Mouse (Mus musculus) common myeloid progenitor, adult 5-6 weeks (primary cell): ENCODE measurements around the gene Elf2. TPM values are rescaled to one million over a fixed set of nuclear protein-coding genes. Genes with fewer than 3 reads are reported as not detected.
A peak's percentile ranks its signal among the peaks of the same experiment; 100 is the strongest.

Source experiments
- ATAC-seq: replicated peaks from 2 replicates; pipeline ENCODE4 v1.8.0; 2016; ENCODE audit warnings: low read depth, mild to moderate bottlenecking, moderate TSS enrichment, inconsistent platforms; ENCODE audit not compliant: poor library complexity, severe bottlenecking
- total RNA-seq: library from RNA; stranded (forward); fragments of 200-1000, 187-1606 nt; gene quantifications from 2 replicates; pipeline ENCODE4 v1.2.3, GENCODE M21; 2017

Elf2 gene
- total RNA-seq, result 123 and 129 TPM in 2 replicates

DNA sequence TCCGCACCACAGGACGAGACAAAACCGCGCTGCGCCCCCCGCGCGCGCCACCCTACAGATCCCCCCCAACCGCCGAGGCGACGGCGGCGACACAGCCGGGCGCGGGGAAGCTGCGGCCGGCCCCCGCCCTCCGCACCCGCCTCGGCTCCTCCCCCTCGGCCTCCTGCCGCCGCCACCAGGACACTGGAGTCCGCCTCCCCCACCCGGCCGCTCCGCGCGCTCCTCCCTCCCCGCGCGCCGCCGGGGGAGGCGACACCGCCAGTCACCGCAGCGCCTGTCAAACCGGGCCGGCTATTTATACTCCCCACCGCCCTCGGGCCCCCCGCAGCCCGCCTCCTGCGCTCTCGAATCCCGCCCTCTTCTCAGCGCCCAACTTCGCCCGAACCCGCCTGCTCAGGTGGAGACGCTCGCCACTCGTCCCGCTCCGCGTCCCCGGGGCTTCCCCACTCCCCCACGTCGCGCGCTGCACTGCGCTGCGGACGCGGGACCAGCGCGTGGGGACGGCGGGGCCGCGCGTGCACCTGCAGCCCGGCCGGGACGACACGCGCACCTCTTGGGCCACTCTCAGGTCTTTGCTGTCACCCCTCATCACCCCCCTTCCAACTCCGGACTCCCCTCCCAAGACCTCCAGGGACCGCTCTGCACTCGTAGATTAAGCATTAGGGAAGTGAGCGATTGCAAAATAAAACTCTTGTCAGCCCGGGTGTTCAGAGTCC, at the start of gene Elf2:
Gene Elf2 (minus strand): TSS at position 112 of the 716 bp plus-strand sequence.
- peak; percentile 64 for ATAC-seq

DNA sequence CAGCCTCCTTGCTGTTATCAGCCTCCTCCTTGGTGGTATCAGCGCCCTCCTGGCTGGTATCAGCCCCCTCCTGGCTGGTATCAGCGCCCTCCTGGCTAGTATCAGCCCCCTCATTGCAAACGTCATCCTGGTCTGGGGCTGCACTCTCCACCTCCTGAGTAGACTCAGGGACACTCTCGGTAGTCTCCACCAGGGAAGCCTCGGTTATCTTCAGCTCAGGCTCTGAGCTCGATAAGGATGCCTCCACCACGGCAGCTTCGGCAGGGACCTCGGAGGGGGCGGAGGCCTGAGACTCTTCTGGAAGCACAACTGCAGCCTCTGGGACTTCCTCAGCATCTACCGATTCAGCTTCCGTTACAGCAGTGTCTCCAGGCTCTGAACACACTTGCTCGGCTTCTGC, 48.4 kb upstream of the Elf2 start:
- ATAC-seq, result peak; percentile 95

DNA sequence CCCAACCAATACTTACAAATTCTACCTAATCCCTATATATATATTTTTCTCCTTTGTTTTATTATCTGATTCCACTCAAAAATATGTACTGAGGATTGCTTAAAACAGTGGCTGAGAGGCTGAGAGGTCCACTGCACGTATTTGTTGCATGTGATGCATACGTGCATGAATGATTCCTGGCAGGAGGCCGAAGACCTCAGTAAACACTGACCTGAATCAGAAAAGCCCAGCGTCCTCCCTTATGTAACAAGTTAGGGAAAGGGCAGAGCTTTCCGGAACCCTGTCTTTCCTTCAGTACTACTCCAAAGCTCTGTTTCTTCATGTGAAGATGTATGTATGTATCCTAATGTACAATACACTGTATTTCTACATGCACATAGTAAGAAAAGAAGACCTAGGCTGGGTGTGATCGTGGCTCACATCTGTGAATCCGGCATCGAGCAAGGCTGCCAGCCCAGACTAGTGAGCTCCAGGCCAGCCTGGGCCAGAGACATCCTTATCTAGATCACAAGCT, 47.5 kb upstream of the Elf2 start:
- ATAC-seq, result no peak

DNA sequence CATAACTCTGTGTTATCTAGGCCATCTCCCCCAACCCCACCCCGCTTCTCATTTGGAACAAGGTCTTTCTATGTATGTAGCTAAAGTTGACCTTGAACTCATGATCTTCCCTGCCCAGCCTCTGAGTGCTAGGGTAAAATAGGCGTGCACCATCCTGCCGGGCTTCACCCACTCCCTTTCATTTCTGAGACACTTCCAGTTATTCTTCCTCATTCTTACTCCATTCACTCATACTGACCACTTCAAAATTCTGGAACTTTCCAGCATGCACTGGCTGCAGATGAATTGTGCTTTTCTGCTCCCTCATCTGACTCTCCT, 46.6 kb upstream of the Elf2 start:
- no peak for ATAC-seq

DNA sequence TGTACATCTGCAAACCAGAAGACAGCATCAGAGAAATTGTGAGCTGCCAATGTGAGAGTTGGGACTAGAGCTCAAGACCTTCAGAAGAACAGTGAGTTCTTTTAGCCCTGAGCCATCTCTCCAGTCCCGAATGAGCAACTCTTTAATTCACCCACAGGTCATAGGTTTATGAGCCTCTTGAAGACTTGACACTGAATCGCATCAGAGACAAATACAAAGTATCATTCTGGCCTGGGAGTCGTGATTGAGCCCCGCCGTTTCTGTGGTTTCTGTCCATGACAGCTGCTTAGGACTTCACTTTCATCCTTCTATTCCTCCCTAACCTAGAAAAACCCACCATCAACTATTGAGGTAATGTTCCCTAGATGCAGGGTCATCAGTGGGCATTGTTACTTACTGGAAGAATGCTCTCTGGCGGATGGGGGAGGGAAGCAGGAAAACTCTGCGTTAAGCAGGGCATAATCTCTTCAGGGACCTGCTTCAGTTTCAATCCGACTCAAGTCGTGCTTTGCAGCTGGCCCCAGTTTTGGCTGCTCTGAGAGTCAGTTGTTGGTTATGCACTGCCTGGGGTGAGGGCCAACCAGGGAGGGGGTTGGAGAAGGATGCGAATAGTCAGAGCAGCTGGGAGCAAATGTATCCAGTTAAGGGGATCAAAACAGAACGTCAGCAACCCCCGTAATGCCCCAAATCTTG, 46.1 kb upstream of the Elf2 start:
- no peak for ATAC-seq

DNA sequence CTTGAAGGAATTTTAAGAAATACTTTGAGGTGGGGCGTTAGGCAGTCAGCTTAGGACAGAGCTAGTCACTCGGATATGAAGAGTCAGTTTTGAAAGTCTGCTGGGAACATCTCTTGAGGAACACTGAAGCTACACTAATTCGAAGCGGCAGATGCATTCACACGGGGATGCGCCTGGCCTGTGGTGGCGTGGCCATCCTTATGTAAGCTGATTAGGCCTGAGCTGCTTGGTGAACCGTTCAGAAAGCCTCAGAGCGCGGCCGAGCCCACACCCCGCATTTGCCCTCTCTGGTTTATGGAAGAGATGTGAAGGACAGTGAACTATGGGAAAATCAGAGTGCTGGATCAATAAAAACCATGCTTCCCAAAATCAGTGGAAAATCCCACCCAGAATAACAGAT, 42.9 kb upstream of the Elf2 start:
- no peak for ATAC-seq

DNA sequence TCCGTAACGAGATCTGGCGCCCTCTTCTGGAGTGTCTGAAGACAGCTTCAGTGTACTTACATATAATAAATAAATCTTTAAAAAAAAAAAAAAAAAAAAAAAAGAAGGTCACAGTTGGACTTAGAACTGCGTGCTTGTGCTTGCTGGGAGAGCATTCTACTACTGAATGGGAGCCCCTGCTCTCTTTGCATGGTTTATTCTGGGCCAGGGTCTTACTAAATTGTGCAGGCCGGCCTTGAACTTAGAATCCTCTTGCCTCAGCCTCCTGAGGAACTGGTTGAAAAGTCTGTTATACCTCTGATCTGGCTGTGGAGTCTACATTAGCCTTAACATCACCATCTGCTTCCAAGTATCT, 40.2 kb upstream of the Elf2 start:
- no peak for ATAC-seq

DNA sequence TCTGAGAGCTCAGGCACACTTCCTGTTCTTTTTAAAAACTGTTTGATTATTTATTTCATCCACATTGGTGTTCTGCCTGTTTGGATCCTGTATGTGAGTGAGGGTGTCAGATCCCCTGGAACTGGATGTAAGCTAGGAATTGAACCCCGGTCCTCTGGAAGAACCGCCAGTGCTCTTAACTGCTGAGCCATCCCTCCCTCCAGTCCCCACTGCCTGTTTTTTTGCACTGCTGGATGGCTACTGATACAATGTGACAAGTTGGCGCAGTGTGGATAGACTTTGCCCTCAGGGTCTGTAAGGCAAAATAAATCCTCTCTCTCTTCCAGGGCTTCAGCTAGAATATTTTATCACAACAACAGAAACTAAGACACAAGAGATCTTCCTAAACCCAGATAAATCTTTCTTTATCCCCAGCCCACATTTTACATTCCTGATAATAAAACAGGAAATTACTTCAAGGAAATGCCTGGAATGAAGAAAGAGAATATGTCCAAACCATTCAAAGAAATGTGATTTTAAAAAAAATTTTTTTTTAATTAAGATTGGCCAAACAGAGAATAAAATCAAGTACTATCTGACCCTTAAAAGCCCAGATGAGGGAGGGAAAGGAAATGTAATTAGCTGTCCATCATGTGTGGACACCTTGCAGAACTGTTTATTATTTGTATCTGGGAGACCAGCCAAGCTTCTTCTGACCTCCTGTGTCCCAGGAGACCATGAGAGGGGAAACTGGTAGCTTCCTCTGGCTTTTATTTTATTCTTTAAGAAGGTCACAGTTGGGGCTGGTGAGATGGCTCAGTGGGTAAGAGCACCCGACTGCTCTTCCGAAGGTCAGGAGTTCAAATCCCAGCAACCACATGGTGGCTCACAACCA, 39.6 kb upstream of the Elf2 start:
- ATAC-seq, result no peak

DNA sequence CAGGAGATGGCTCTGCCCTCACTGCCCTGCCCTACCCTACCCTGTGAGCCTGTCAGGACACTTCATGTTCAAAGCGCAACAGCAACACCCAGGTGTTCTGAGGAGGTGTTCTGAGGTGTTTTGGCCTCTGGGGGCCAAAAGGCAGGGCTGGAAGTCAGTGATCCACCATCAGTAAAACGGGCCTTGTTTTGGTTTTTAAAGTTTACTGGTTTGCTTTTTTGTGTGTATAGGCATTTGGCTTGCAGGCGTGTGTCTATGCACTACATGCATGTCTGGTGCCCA, 38.1 kb upstream of the Elf2 start:
- ATAC-seq, result no peak

DNA sequence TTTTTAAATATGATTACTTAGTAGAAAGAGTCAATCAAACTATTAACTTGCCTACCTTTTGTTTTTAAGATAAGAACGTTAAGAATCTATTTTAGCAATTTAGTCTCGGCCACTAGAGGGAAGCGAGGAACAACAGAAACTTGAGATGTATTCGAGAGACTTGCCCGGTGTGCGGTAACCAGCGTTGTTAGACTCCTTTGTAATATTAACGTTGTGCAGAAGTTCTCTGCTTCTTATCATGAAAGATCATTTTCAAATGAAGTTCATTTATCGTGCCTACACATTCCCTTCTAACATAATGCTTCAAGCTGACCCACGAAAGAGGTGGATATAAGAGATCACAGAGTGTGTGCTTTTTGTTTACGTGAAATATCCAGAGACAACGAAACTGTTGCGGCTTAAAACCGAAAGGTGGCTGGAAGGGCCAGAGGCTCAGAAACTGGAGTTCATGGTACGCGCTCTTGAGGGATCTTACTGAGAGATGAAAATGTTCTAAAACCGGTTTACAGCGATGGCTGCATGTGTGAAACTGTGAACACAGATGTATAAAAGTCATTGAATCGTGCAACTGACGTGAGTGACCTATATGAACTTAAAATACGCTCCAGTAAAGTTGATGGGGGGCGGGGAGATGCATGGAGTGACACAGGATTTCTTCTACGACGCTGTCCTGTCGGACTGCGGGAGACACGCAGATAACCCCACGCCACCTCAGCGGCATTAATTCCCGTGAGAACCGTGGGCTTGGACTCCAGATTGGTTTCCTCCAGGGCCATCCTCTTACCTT, 37.6 kb upstream of the Elf2 start:
- peak; percentile 77 for ATAC-seq

DNA sequence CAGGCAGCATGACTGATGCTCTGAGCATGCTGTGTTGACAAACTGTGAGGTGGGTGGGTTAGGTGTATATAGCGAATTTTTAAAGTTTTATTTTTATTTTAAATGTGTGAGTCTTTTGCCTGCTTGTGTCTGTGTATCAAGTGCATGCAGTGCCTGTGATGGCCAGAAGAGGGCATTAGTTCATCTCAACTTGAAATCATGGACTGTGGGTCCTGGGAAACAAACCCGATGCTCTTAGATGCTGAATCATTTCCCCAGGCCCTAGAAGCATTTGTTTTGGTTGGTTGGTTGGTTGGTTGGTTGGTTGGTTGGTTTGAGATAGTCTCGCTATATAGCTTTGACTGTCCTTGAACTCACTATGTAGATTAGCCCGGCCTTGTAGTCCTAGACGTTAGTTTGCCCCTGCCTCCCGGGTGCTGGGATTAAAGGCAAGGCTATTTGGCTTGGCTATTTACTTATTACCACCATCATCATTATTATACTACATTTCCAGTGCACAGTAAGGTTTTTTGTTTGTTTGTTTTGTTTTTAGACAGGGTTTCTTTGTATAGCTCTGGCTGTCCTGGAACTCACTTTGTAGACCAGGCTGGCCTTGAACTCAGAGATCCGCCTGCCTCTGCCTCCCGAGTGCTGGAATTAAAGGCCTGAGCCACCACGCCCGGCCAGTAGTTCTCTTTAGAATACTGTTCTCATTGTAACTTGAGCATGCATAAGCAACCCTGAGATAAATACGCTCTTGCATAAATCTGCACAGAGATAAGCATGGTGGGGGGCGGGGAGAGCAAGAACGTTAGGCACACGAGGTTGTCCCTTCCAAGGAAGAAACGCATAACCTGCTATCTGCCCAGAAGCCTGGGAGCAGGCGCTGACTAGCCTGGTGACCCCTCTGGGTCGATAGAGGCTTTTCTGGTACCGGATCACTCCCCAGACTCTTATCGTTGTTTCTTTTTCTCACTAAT, 35.1 kb upstream of the Elf2 start:
- ATAC-seq, result peak; percentile 61

DNA sequence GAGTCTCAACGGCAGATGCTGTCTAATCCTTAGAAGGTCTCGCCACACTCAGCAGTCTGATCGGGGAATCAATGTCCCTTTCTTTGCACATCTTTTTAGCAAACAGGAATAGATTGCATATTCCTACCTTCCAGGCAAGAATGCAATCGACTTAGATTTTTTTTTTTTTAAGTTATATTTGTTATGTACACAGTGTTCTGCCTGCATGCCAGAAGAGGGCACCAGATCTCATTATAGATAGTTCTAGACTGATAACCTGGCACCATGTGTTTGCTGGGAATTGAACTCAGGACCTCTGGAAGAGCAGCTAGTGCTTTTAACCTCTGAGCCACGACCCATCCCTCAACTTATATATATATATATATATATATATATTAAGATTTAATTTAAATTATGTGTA, 33.1 kb upstream of the Elf2 start:
- ATAC-seq, result no peak

DNA sequence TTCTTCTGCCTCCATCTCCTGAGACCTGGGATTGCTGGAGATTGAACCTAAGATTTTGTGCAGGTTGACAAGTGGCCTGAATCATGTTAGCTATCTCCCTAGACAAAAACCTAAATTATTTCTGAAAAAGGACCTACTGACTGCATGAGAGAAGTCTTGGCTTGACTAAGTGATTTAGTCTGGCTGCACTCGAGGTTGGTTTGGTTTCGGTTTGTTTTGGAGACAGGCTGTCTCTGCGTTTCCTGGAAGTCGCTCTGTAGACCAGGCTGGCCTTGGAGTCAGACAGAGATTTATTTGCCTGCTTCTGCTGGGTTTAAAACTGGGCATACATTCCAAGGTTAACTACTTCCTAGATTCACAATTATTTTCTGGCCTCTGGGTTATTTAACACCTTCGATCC, 32.4 kb upstream of the Elf2 start:
- no peak for ATAC-seq

DNA sequence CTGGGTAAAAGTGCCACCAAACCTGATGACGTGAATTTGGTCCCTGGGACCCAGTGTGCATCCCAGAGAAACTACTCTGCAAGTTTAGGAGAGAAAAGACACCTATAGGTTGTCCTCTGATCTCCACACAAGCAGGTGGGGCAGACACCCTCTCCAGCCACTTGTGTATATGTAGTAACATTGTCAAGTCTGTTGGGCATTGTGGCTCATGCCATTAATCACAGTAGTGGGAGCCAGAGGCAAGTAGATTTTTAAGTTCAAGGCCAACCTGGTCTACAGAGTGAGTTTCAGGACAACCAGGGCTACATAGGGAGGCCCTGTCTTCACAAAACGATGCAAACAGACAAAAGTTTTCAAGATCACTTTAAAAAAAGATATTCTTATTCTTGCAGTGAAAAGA, 31.4 kb upstream of the Elf2 start:
- no peak for ATAC-seq

DNA sequence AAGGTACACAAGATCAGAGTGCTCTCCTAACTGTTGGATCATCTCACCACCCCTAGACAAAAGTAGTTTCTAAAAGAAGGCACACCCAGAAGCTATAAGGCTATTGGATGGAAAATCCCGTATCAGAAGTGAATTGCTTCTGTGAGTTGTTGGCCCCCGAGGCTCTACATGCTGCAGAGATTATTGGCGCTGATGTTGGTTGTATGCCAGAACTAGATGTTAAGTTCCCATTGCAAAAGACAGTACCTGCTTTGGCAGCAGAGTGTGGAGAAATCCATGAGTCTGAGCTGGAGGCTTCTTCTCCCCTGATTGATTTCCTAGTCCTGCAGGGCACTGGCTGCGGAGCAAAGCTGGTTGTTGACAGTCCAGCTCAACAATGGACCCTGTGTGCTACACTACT, 27.5 kb upstream of the Elf2 start:
- ATAC-seq, result no peak

DNA sequence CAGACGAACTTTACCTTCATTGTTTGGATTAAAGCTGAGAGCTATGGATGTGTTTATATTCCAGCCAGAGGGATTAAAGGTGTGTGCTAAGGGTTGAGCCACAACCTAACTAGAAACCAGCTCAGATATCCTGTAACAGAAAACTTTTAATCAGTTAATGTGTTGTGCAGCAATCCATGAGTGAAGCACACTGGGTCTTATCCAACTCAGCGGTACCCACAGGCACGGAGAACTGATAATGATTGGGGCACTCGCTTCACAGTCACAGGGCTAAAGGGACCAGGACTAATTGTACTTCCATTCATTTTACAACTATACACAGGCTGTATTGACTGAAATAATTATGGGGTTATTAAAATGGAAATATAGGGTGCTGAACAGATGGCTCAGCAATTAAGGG, 26.5 kb upstream of the Elf2 start:
- no peak for ATAC-seq

DNA sequence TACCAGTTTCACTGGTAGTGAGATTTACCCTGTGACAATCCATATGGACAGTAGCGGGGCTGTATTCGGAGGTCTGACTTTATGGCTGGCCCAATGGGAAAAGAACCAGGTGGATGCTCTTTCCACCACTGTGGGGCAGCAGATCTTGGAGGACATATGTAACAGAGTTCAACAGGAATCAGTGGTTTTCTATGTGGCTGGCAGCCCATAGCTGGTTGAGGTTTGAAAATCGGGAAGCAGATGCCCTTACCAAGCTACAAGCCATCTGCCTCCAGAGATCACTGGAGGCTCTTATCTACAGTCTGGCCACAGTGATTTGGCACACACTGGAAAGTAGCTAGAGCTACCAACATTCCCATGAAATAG, 25.0 kb upstream of the Elf2 start:
- ATAC-seq, result no peak; the same call in 1 of the 2 replicates

DNA sequence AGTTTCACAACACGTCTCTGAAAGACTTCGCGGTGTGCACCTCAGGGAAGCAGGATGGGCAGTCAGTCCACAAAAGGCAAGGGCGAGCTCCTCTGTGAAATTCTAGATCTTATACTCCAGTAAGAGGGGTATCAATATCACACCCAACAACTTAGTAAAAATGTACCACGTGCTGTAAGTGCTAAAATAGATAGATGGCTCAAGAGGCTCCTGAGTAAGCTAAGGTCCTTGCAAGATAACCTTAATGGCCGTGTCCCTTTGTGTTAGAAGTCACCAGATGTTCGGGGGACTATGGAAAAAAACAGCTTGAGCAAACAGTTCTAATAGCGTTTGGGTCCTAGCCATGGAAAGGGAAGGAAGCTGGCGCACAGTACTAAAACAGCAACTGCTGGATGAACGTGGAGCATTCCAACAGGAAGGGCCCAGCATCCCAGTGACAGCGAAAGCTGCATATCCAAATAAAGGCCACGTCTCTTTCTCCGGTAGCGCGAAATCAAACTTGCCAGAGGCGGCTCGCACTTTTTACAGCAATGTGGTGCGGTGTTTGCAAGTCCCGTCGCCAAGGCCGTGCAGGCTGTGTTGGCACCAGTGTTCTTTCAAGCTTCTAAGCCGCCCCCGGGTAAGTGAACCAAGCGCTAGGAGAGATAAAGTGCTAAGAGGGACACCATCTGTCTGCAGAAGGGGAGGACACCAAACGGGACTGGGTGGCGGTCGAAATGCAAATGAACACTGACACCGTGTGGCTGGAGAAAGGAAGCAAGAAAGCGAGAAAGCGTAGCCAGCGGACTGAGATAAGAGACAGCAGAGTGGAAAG, 24.4 kb upstream of the Elf2 start:
- peak; percentile 91 for ATAC-seq

DNA sequence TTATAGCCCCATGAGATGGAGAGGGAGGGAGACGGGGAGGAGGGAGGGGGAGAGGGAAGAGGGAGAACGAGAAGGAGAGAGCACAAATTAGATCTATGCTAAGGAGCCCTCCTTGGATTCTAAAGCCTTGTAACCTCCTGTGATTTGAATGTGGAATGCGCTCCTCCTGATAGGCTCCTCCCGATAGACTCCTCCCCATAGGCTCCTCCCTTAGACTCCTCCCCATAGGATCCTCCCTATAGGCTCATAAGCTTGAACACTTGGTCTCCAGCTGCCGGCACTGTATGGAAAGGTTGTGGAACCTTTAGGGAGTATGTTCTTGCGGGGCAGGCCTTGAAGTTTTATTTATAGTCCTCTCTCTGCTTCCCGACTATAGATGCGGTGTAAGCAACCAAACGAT, 20.6 kb upstream of the Elf2 start:
- ATAC-seq, result no peak
